Mouse (Mus musculus) kidney, postnatal 36 days (tissue): ENCODE data around the gene Pde4c.

Experiments
- DNase-seq, 2 experiments: peaks; one replicate each; pipeline ENCODE4 v3.0.0; 2021 to 2022; ENCODE audit warnings: mixed read lengths in 2 of 2

Gene Pde4c

GRCm38 (mm10) chr8:70753151-70753550 lies 29.6 kb downstream of the Pde4c start:
- peak; percentile 91 for DNase-seq

- peak; percentile 97 to 99 for DNase-seq
Observed at GRCm38 (mm10) chr8:70754043-70754870, 30.7 kb downstream of the Pde4c start, which contains the start of gene Rab3a. TSS of gene Rab3a (plus strand) at chr8:70754679.

GRCm38 (mm10) chr8:70754871-70755660 lies 31.5 kb downstream of the Pde4c start:
- peak in 1 of 2 experiments; percentile 72 for DNase-seq

GRCm38 (mm10) chr8:70755661-70756475 lies 32.3 kb downstream of the Pde4c start:
- DNase-seq, result no peak

GRCm38 (mm10) chr8:70756476-70757040 lies 33.0 kb downstream of the Pde4c start:
- DNase-seq, result no peak

GRCm38 (mm10) chr8:70757523-70758307 lies 34.2 kb downstream of the Pde4c start:
- peak in 1 of 2 experiments; percentile 55 for DNase-seq

- no peak for DNase-seq
Observed at GRCm38 (mm10) chr8:70758308-70758615, 34.7 kb downstream of the Pde4c start.

GRCm38 (mm10) chr8:70758616-70759561 lies 35.4 kb downstream of the Pde4c start:
- peak in 1 of 2 experiments; percentile 51 for DNase-seq

- DNase-seq, result no peak
Observed at GRCm38 (mm10) chr8:70760350-70760749, 36.8 kb downstream of the Pde4c start.

GRCm38 (mm10) chr8:70760775-70761406 lies 37.4 kb downstream of the Pde4c start, which contains the start of gene Mpv17l2:
TSS of gene Mpv17l2 (minus strand) at chr8:70760946.
- peak; percentile 97 to 99 for DNase-seq

GRCm38 (mm10) chr8:70762118-70762517 lies 38.6 kb downstream of the Pde4c start:
- no peak for DNase-seq

- DNase-seq, result peak in 1 of 2 experiments; percentile 85
Observed at GRCm38 (mm10) chr8:70763354-70763753, 39.8 kb downstream of the Pde4c start.

GRCm38 (mm10) chr8:70764026-70764425 lies 40.5 kb downstream of the Pde4c start:
- no peak for DNase-seq

- no peak for DNase-seq
Observed at GRCm38 (mm10) chr8:70764676-70765075, 41.2 kb downstream of the Pde4c start.

- DNase-seq, result no peak
Observed at GRCm38 (mm10) chr8:70765329-70765728, 41.8 kb downstream of the Pde4c start.

- DNase-seq, result peak in 1 of 2 experiments; percentile 73
Observed at GRCm38 (mm10) chr8:70765838-70766570, 42.5 kb downstream of the Pde4c start.

GRCm38 (mm10) chr8:70766571-70767440 lies 43.3 kb downstream of the Pde4c start:
- peak; percentile 92 to 95 for DNase-seq

GRCm38 (mm10) chr8:70767503-70767902 lies 44.0 kb downstream of the Pde4c start:
- DNase-seq, result no peak
